13 mouse cellular contexts compared by ENCODE assay signal in genomic region chr6:134148443-134148942, GRCm38 (mm10).
DNase-seq lines count a peak whose midpoint lies in the region; ATAC-seq and TF ChIP-seq lines count a peak whose summit lies in the region.
"Had no signal": no experiment of that assay in that cellular context is flagged by ENCODE, and none has a peak within 500 bp of the region (broad histone marks: within the 10 kb centered on the region; RNA-seq: fewer than 3 reads in every experiment).

No protein-coding gene starts in this region.

- TF ChIP-seq CTCF in left cerebral cortex, adult 2 months (IDR thresholded peaks at IDR 0.05) = no peak

- no peak for DNase-seq in left cerebral cortex, adult 2 months (ENCODE audit: extremely low spot score in 1 of 2, low spot score in 2 of 2)
- no peak for DNase-seq in left cerebral cortex, postnatal 25 days (ENCODE audit: low spot score in 2 of 2)
- no peak for DNase-seq in midbrain, embryonic 10.5 days (ENCODE audit: low spot score)
- DNase-seq in retina, postnatal 1 day = peak; percentile 47
- no peak for DNase-seq in cerebellum, adult 18-20 months
- DNase-seq in adrenal gland, postnatal 25 days = no peak
- DNase-seq in gastrocnemius, adult 8-10 months (ENCODE audit: low spot score in 2 of 2) = no peak
- DNase-seq: adrenal gland, postnatal 14 days; heart, adult 18-20 months; liver; right cerebral cortex, postnatal 4 days; thymus, adult 2 months had no signal

- intact Hi-C loops in left cerebral cortex, adult 2 months (cut with DNase I) = no loop called here
- intact Hi-C loops in left cerebral cortex, postnatal 25 days (cut with DNase I) = no loop called here

- H3K4me1 ChIP-seq in forebrain, embryonic 15.5 days = peaks cover 33% of the 10 kb centered on the region
- H3K4me1 ChIP-seq in midbrain, embryonic 10.5 days = peaks cover 33% of the 10 kb centered on the region

- ATAC-seq in forebrain, embryonic 15.5 days (replicated peaks) = peak; percentile 9; the same call in 1 of the 2 replicates

- no peaks in the 10 kb centered on the region for H3K9me3 ChIP-seq in forebrain, embryonic 15.5 days
- H3K9me3 ChIP-seq in midbrain, embryonic 10.5 days (replicated peaks) = no peaks in the 10 kb centered on the region

- H3K4me2 ChIP-seq in forebrain, embryonic 15.5 days (replicated peaks) = 0 out of 2 replicates have a peak overlapping the region, but pooled peaks have one; percentile 11

- H3K27ac ChIP-seq in left cerebral cortex, adult 2 months = peak overlapping the region; percentile 19; the same call in 1 of the 2 replicates
- 0 out of 2 replicates have a peak overlapping the region, but pooled peaks have one; percentile 5 for H3K27ac ChIP-seq in forebrain, embryonic 15.5 days (replicated peaks)
- peak overlapping the region; percentile 57; the same call in 1 of the 2 replicates for H3K27ac ChIP-seq in midbrain, embryonic 10.5 days (replicated peaks)

- no peaks in the 10 kb centered on the region for H3K36me3 ChIP-seq in forebrain, embryonic 15.5 days
- H3K36me3 ChIP-seq in midbrain, embryonic 10.5 days = no peaks in the 10 kb centered on the region

- no peak overlapping the region for H3K9ac ChIP-seq in forebrain, embryonic 15.5 days (replicated peaks)

- 9% methylated on average over 7 of the region's 7 CpGs for WGBS in forebrain, embryonic 15.5 days
- 68% methylated on average over 7 of the region's 7 CpGs for WGBS in midbrain, embryonic 10.5 days

- H3K4me3 ChIP-seq in left cerebral cortex, adult 2 months = no peak overlapping the region
- no peak overlapping the region for H3K4me3 ChIP-seq in forebrain, embryonic 15.5 days
- H3K4me3 ChIP-seq in midbrain, embryonic 10.5 days = no peak overlapping the region

- H3K27me3 ChIP-seq in forebrain, embryonic 15.5 days = no peaks in the 10 kb centered on the region
- H3K27me3 ChIP-seq in midbrain, embryonic 10.5 days (ENCODE audit: low read depth, poor library complexity, severe bottlenecking) = no peaks in the 10 kb centered on the region

Comparison
In these comparisons a context has a peak if more than half of its experiments do, and no peak if none do; other contexts are left out.
1. H3K27ac ChIP-seq: peak in every context shown above with its lines; median percentile 57 in midbrain, embryonic 10.5 days; 19 in left cerebral cortex, adult 2 months; 5 in forebrain, embryonic 15.5 days.